Mouse (Mus musculus) heart, adult 9 months (tissue): ENCODE measurements around the gene Mtg1.

Experiments used
- DNase-seq, 2 experiments: peaks; one replicate each; pipeline ENCODE4 v3.0.0; 2022; ENCODE audit warnings: low spot score in 2 of 2

Gene Mtg1

DNA sequence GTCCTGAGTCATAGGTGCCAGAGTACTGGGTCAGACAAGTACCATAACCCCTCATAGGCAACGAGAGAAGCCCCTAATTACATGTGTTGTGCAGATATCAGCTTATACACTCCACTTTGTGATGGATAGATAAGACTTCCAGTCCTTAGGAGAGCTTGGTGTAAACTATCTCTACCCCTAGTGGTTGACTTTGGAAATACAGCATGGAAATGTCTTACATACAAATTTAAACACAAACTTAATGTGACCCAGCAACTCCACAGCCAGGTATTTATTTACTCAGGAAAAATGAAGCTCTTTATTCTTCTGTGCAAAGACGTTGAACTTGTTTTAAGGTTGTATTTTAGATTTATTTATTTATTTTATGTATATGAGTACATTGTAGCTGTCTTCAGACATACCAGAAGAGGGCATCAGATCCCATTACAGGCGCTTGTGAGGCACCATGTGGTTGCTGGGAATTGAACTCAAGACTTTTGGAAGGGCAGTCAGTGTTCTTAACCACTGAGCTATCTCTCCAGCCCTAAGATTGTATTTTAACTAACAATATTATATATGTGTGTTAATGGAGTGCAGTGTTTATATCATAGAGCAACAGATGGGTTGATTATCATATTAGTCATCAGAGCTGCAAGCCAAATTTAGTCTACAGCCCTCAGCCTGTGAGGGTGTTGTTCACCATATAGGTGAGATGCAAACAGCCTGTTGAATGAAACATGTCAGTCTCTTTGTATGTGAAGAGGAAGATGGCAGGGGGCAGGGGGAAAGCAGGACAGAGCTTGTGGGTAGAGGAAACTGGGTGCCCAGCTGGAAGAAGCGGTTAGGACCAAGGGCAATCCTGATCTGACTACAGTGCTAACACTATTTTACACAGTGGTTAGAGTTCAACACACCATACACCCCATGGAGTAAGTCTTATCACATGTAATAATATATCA lies 51.3 kb downstream of the Mtg1 start:
- DNase-seq: no peak

DNA sequence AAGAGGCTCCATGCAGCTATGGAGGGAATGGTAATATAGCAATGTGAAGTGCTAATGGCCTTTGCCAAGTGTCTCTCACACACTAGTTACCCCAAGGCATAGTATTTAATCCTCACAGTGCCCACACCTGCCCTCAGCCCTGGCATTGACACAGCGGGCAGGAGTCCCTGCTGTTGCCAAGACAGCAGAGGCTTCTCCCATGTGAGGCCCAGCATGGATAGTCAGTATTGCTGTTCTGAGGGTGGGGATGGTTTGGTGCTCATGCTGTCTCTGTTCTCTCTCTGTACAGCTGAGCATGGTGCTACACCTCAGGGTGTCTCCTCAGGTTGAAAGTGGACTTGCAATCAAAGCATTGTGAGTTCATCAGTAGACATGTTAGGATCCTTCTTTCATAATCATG lies 53.1 kb downstream of the Mtg1 start:
- DNase-seq: no peak

- no peak for DNase-seq
Measured at GRCm38 (mm10) chr7:140192445-140192844, 55.1 kb downstream of the Mtg1 start.

- DNase-seq: no peak
Measured at GRCm38 (mm10) chr7:140192851-140193250, 55.5 kb downstream of the Mtg1 start.

DNA sequence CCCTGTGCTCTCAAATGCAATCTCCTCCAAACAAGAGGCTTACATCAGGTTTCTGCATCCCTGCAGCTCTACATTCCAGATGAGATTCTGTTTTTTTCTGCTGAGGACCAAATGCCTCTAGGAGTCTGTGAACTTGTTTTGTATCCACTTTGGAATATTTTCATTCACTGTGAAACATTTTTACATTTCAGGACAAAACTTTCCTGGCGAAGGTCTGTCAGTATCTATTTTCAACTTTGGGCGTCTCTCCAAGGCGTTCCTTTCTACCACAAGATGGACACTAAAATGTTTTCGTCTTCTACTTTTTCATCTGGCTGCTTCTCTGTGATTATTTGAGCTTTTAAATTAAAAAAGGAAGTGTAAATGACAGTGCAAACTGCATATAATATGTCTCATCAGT lies 56.7 kb downstream of the Mtg1 start:
- DNase-seq: no peak

DNA sequence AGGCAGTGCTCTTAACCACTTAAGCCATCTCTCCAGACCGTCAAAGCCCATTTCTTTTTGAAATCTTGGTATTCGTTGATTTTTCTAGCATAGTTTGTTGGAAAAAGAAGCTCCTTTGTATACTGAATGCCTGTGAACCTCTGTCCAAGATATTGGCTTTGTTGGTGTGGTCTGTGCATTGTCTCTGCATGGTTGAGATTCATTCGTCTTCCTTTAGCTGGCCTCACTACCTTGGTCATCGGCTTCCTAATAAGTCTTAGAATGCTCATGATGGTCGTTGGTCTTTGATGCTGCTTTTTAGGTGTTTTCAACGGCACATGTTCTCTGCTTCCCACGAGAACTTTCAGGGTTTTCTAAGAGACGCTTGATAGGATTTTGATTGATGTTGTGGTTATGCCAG lies 58.6 kb downstream of the Mtg1 start:
- no peak for DNase-seq
